Mouse (Mus musculus) embryonic facial prominence, embryonic 15.5 days (tissue): ENCODE data around the gene P3h3. TPM values are rescaled to one million over a fixed set of nuclear protein-coding genes. Genes with fewer than 3 reads are reported as not detected.
A peak's percentile ranks its signal among the peaks of the same experiment; 100 is the strongest.
"Not testable (repeated sequence)": the region's sequence is repeated elsewhere in the genome, so short reads cannot be mapped to it uniquely, and the experiment has no call there.

Experiments used
- ATAC-seq: fragments of 200-750 bp; cut with Nextera tagmentation; 2 replicates; pipeline ENCODE4 v1.8.0; 2017; ENCODE audit warnings: low read depth, moderate TSS enrichment; ENCODE audit not compliant: insufficient number of reproducible peaks, low FRiP score, low TSS enrichment
- H3K27ac ChIP-seq: fragments of 300-500 bp; sonication (generic); replicated peaks from 2 replicates; pipeline ENCODE4 v1.5.1; 2015; ENCODE audit warnings: mild to moderate bottlenecking, inconsistent platforms
- H3K27me3 ChIP-seq: fragments of 300-500 bp; sonication (generic); 2 replicates; pipeline ENCODE4 v1.6.1; 2015; ENCODE audit warnings: inconsistent platforms
- H3K36me3 ChIP-seq: fragments of 300-500 bp; sonication (generic); 2 replicates; pipeline ENCODE4 v1.6.1; 2015; ENCODE audit warnings: mild to moderate bottlenecking, inconsistent platforms
- H3K4me1 ChIP-seq: fragments of 300-500 bp; sonication (generic); 2 replicates; pipeline ENCODE4 v1.6.1; 2015; ENCODE audit warnings: inconsistent platforms
- H3K4me2 ChIP-seq: fragments of 300-500 bp; sonication (generic); replicated peaks from 2 replicates; pipeline ENCODE4 v1.6.1; 2015; ENCODE audit warnings: mild to moderate bottlenecking, inconsistent platforms
- H3K4me3 ChIP-seq: fragments of 300-500 bp; sonication (generic); replicated peaks from 2 replicates; pipeline ENCODE4 v1.5.1; 2015; ENCODE audit warnings: mild to moderate bottlenecking, inconsistent platforms
- H3K9ac ChIP-seq: fragments of 300-500 bp; sonication (generic); 2 replicates; pipeline ENCODE4 v1.6.1; 2015; ENCODE audit warnings: inconsistent platforms
- H3K9me3 ChIP-seq: fragments of 300-500 bp; sonication (generic); replicated peaks from 2 replicates; pipeline ENCODE4 v1.6.1; 2016; ENCODE audit warnings: inconsistent platforms
- WGBS: fragments of 180-500 bp; shearing (Covaris S2); methylation state at CpG from one replicate; pipeline ENCODE4 v1.1.7; 2015; 5-methylcytosine and 5-hydroxymethylcytosine counted together
- polyA plus RNA-seq: library from polyadenylated mRNA; unstranded; fragments of >200 nt; fragmentation: Nextera tagmentation; extraction: Ambion mirVana; gene quantifications from 2 replicates; pipeline ENCODE4 v1.2.1, GENCODE M21; 2015

The P3h3 gene
- 55.9 and 57.6 TPM in 2 replicates for polyA plus RNA-seq

GRCm38 (mm10) chr6:124856916-124857839 is at the start of gene P3h3:
P3h3 (minus strand) TSS chr6:124857752.
- WGBS = under 1% methylated on average over 86 of the region's 86 CpGs
- H3K4me1 ChIP-seq = peaks cover 49% of the 10 kb centered on the region

GRCm38 (mm10) chr6:124904991-124905860 is 47.7 kb upstream of the P3h3 start:
- WGBS = 37% methylated on average over 14 of the region's 16 CpGs
- Histone ChIP-seq H3K4me2 (peak overlapping the region; percentile 84), H3K4me1 (peaks cover 21% of the 10 kb centered on the region), H3K4me3 (peak overlapping the region; percentile 55), H3K9me3 (no peaks in the 10 kb centered on the region), H3K9ac (peak overlapping the region; percentile 66; the same call in 1 of the 2 replicates), H3K27ac (peak overlapping the region; percentile 99), H3K27me3 (peaks cover 7% of the 10 kb centered on the region; the same call in 1 of the 2 replicates), H3K36me3 (no peaks in the 10 kb centered on the region)
- no peak for ATAC-seq

More at GRCm38 (mm10) chr6:124856916-124857839, at the start of gene P3h3:
- Histone ChIP-seq H3K27ac (peak within 1 kb of the TSS; percentile 98), H3K36me3 (peaks cover 26% of the 10 kb centered on the region), H3K27me3 (no peaks in the 10 kb centered on the region), H3K9ac (peak within 1 kb of the TSS; percentile 94), H3K9me3 (no peaks in the 10 kb centered on the region), H3K4me2 (peak within 1 kb of the TSS; percentile 76), H3K4me3 (peak within 1 kb of the TSS; percentile 85)
- ATAC-seq = peak; percentile 86

- Histone ChIP-seq H3K9ac (peak overlapping the region; percentile 66), H3K4me3 (peak overlapping the region; percentile 55), H3K27me3 (no peaks in the 10 kb centered on the region), H3K36me3 (no peaks in the 10 kb centered on the region), H3K4me2 (peak overlapping the region; percentile 84), H3K27ac (peak overlapping the region; percentile 99), H3K4me1 (peaks cover 14% of the 10 kb centered on the region), H3K9me3 (no peaks in the 10 kb centered on the region)
- peak; percentile 69 for ATAC-seq
- 6% methylated on average over 24 of the region's 24 CpGs for WGBS
Measured at GRCm38 (mm10) chr6:124904161-124904981, 46.8 kb upstream of the P3h3 start.

GRCm38 (mm10) chr6:124903580-124904151 is 46.1 kb upstream of the P3h3 start:
- peaks cover 14% of the 10 kb centered on the region for H3K4me1 ChIP-seq
- peak overlapping the region; percentile 84 for H3K4me2 ChIP-seq
- peak; percentile 79 for ATAC-seq
- H3K27ac ChIP-seq = peak overlapping the region; percentile 99
- H3K36me3 ChIP-seq = no peaks in the 10 kb centered on the region
- WGBS = under 1% methylated on average over 23 of the region's 23 CpGs
- H3K27me3 ChIP-seq = no peaks in the 10 kb centered on the region
- peak overlapping the region; percentile 55 for H3K4me3 ChIP-seq
- H3K9me3 ChIP-seq = no peaks in the 10 kb centered on the region
- peak overlapping the region; percentile 66 for H3K9ac ChIP-seq

GRCm38 (mm10) chr6:124901851-124902250 is 44.3 kb upstream of the P3h3 start:
- Histone ChIP-seq H3K4me3 (no peak overlapping the region), H3K9me3 (no peaks in the 10 kb centered on the region), H3K4me1 (peaks cover 14% of the 10 kb centered on the region), H3K27ac (no peak overlapping the region), H3K9ac (no peak overlapping the region), H3K36me3 (no peaks in the 10 kb centered on the region), H3K4me2 (no peak overlapping the region), H3K27me3 (no peaks in the 10 kb centered on the region)
- no peak for ATAC-seq

GRCm38 (mm10) chr6:124900801-124901480 is 43.4 kb upstream of the P3h3 start:
- no peak for ATAC-seq
- H3K36me3 ChIP-seq = no peaks in the 10 kb centered on the region
- H3K4me2 ChIP-seq = no peak overlapping the region
- WGBS = 60% methylated on average over 10 of the region's 10 CpGs
- H3K27ac ChIP-seq = no peak overlapping the region
- peaks cover 14% of the 10 kb centered on the region for H3K4me1 ChIP-seq
- no peaks in the 10 kb centered on the region for H3K27me3 ChIP-seq
- no peaks in the 10 kb centered on the region for H3K9me3 ChIP-seq
- H3K4me3 ChIP-seq = no peak overlapping the region
- H3K9ac ChIP-seq = no peak overlapping the region

- no peaks in the 10 kb centered on the region for H3K9me3 ChIP-seq
- peaks cover 14% of the 10 kb centered on the region for H3K4me1 ChIP-seq
- no peaks in the 10 kb centered on the region for H3K27me3 ChIP-seq
- H3K9ac ChIP-seq = no peak overlapping the region
- no peak overlapping the region for H3K4me2 ChIP-seq
- H3K36me3 ChIP-seq = no peaks in the 10 kb centered on the region
- H3K27ac ChIP-seq = no peak overlapping the region
- no peak overlapping the region for H3K4me3 ChIP-seq
- WGBS = 56% methylated on average over 8 of the region's 8 CpGs
- ATAC-seq = no peak
Measured at GRCm38 (mm10) chr6:124900056-124900800, 42.7 kb upstream of the P3h3 start.

GRCm38 (mm10) chr6:124898359-124898758 is 40.8 kb upstream of the P3h3 start:
- no peaks in the 10 kb centered on the region for H3K27me3 ChIP-seq
- no peaks in the 10 kb centered on the region for H3K36me3 ChIP-seq
- ATAC-seq = no peak
- 36% methylated on average over 3 of the region's 3 CpGs for WGBS
- no peak overlapping the region for H3K4me3 ChIP-seq
- H3K9me3 ChIP-seq = no peaks in the 10 kb centered on the region
- H3K27ac ChIP-seq = no peak overlapping the region
- H3K4me1 ChIP-seq = no peaks in the 10 kb centered on the region
- H3K4me2 ChIP-seq = no peak overlapping the region
- no peak overlapping the region for H3K9ac ChIP-seq

GRCm38 (mm10) chr6:124894113-124894512 is 36.6 kb upstream of the P3h3 start:
- not testable (repeated sequence) for H3K27ac ChIP-seq, H3K9ac ChIP-seq, H3K4me3 ChIP-seq, H3K4me2 ChIP-seq, H3K36me3 ChIP-seq, H3K27me3 ChIP-seq, H3K4me1 ChIP-seq, ATAC-seq, H3K9me3 ChIP-seq
- WGBS = 87% methylated on average over 2 of the region's 2 CpGs
